In the genomic region with DNA sequence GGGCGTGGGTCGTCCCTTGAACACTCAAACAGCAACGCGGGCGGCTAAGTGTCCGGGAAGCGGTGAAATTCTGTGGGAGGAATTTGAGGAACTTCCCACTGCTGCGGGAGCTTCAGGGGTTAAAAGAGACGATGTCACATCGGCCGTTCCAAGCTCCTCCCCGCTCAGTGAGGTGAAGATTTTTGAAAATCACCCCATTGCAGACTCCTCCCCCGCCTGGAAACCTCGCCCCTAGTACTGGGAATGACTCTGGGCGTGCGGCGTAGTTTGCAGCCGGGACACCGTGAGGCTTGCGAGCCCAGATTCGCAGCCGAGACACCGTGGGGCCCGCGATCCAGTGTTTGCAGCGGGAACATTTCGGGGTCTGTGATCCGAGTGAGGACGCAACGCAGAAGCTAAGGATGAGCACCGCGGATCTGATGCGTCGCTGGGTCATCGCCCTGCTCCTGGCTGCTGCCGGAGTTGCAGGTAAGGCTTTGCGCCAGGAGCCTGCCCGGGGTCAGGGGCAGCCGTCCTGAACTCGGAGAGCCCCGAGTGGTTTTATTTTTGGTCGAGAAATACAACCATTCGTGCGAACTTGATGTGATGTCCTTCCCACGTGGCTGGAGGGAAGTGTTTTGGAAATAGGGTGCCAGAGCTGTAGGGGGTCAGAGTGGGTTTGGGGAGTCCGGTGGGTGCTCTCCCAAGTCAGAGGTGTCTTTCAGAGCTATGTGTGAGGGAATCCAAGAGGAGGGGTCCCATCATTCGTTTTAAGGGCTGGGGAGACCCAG, we compare ENCODE assay signal across 8 mouse cellular contexts. TPM values are rescaled to one million over a fixed set of nuclear protein-coding genes. Genes with fewer than 3 reads are reported as not detected.
DNase-seq lines count a peak whose midpoint lies in the region; ATAC-seq lines count a peak whose summit lies in the region.

A gene (plus strand): TSS at position 107 of the 770 bp plus-strand sequence.

- peak; percentile 74 for ATAC-seq in common myeloid progenitor, adult 5-6 weeks (replicated peaks; ENCODE audit: low read depth, poor library complexity, severe bottlenecking)

- DNase-seq in ZHBTc4 (ENCODE audit: low read depth, low spot score): peak; percentile 98
- DNase-seq in gastrocnemius, adult 8-10 months (ENCODE audit: low spot score in 2 of 2): peak; percentile 82
- peak; percentile 73 for DNase-seq in hindlimb bud, embryonic 11.5 days (ENCODE audit: extremely low spot score, low read depth, low spot score)
- DNase-seq in left cerebral cortex, adult 8-10 months (ENCODE audit: low spot score in 2 of 2): peak; percentile 57 to 68
- peak; percentile 76 for DNase-seq in right cerebral cortex, postnatal 14 days
- DNase-seq in urinary bladder, postnatal 36 days (ENCODE audit: low spot score in 2 of 2): peak; percentile 82 to 90

- H3K9me3 ChIP-seq in megakaryocyte, embryonic 14.5 days: no peaks in the 10 kb centered on the region

- H3K36me3 ChIP-seq in megakaryocyte, embryonic 14.5 days (replicated peaks; ENCODE audit: low read length): peaks cover 41% of the 10 kb centered on the region

- H3K27me3 ChIP-seq in megakaryocyte, embryonic 14.5 days (replicated peaks): no peaks in the 10 kb centered on the region

- H3K4me1 ChIP-seq in megakaryocyte, embryonic 14.5 days: peaks cover 86% of the 10 kb centered on the region

- peak within 1 kb of the TSS; percentile 93 for H3K4me3 ChIP-seq in megakaryocyte, embryonic 14.5 days (replicated peaks)

RNA-seq across cellular contexts. Expression of the gene that starts here (rescaled TPM):
- 18.4 and 19.0 TPM in 2 replicates for total RNA-seq in common myeloid progenitor, adult 5-6 weeks (2017)
- 1 to 10 TPM; 2.9 to 3.6 (median 3.2) TPM for total RNA-seq in gastrocnemius, adult 8-10 months (2022)
- 10 to 100 TPM; 23.7 to 32.4 (median 28.6) TPM for total RNA-seq in left cerebral cortex, adult 8-10 months (2022)
- 26.9 and 39.5 TPM in 2 replicates for polyA plus RNA-seq in megakaryocyte, embryonic 14.5 days (2012; ENCODE audit: insufficient read depth, low replicate concordance)

Comparison
In these comparisons a context has a peak if more than half of its experiments do, and no peak if none do; other contexts are left out.
1. Peak in every context shown above with its lines: DNase-seq, ATAC-seq and H3K4me3 ChIP-seq.